ENCODE assay signal across 14 mouse cellular contexts in genomic region chr5:14030796-14031195, GRCm38 (mm10).
"Had no signal": no experiment of that assay in that cellular context is flagged by ENCODE, and none has a peak within 500 bp of the region (broad histone marks: within the 10 kb centered on the region; RNA-seq: fewer than 3 reads in every experiment).

No protein-coding gene starts in this region.

- H3K36me3 ChIP-seq: limb, embryonic 15.5 days; liver, embryonic 12.5 days; midbrain, embryonic 13.5 days; neural tube, embryonic 15.5 days had no signal

- H3K4me1 ChIP-seq: liver, embryonic 12.5 days had no signal

- H3K4me3 ChIP-seq: limb, embryonic 15.5 days; liver, embryonic 12.5 days; midbrain, embryonic 13.5 days; neural tube, embryonic 15.5 days had no signal

- ATAC-seq: intestine, postnatal 0 days; liver, embryonic 12.5 days; midbrain, embryonic 13.5 days had no signal

- DNase-seq: kidney, adult 9 months; kidney, postnatal 36 days; lung, embryonic 14.5 days; lung, postnatal 14 days; right cerebral cortex, adult 18-20 months; right cerebral cortex, postnatal 25 days; thymus, adult 2 months; thymus, postnatal 25 days had no signal

- H3K9me3 ChIP-seq: limb, embryonic 15.5 days; liver, embryonic 12.5 days; midbrain, embryonic 13.5 days; neural tube, embryonic 15.5 days had no signal

- H3K27ac ChIP-seq: kidney, postnatal 0 days; limb, embryonic 15.5 days; liver, embryonic 12.5 days; midbrain, embryonic 13.5 days; neural tube, embryonic 15.5 days had no signal

- H3K9ac ChIP-seq: limb, embryonic 15.5 days; liver, embryonic 12.5 days; lung, embryonic 14.5 days; midbrain, embryonic 13.5 days; neural tube, embryonic 15.5 days had no signal

- H3K27me3 ChIP-seq: midbrain, embryonic 13.5 days; neural tube, embryonic 15.5 days had no signal

- H3K4me2 ChIP-seq: limb, embryonic 15.5 days; liver, embryonic 12.5 days; lung, embryonic 14.5 days; midbrain, embryonic 13.5 days; neural tube, embryonic 15.5 days had no signal
